In genomic region chr1:69654955-69655354, GRCm38 (mm10) we compare ENCODE assay signal across 25 mouse cellular contexts. TPM values are rescaled to one million over a fixed set of nuclear protein-coding genes. Genes with fewer than 3 reads are reported as not detected.
DNase-seq lines count a peak whose midpoint lies in the region; ATAC-seq and TF ChIP-seq lines count a peak whose summit lies in the region.
"Had no signal": no experiment of that assay in that cellular context is flagged by ENCODE, and none has a peak within 500 bp of the region (broad histone marks: within the 10 kb centered on the region; RNA-seq: fewer than 3 reads in every experiment).

No protein-coding gene starts in this region.

- no peak overlapping the region for H3K27ac ChIP-seq in heart, embryonic 11.5 days (ENCODE audit: low read depth, low read length)
- H3K27ac ChIP-seq in embryonic fibroblast, embryonic 13.5 days (ENCODE audit: insufficient read depth, low read length) = peak overlapping the region; percentile 50
- no peak overlapping the region for H3K27ac ChIP-seq in left cerebral cortex, adult 2 months
- H3K27ac ChIP-seq: embryonic facial prominence, embryonic 10.5 days; heart, embryonic 10.5 days; hindbrain, embryonic 10.5 days; kidney, embryonic 15.5 days; limb, embryonic 13.5 days; liver, embryonic 14.5 days; lung, embryonic 15.5 days; midbrain, embryonic 12.5 days had no signal

- H3K4me1 ChIP-seq in heart, embryonic 11.5 days (ENCODE audit: control insufficient read depth, insufficient read depth, low read length) = no peaks in the 10 kb centered on the region; the same call in 1 of the 2 replicates
- peaks cover 8% of the 10 kb centered on the region for H3K4me1 ChIP-seq in embryonic fibroblast, embryonic 13.5 days (ENCODE audit: control insufficient read depth, insufficient read depth, low read length)
- H3K4me1 ChIP-seq: limb, embryonic 13.5 days; lung, embryonic 15.5 days had no signal

- DNase-seq in heart, adult 11 months = peak; percentile 42
- DNase-seq in left cerebral cortex, adult 2 months (ENCODE audit: extremely low spot score in 1 of 2, low spot score in 2 of 2) = no peak
- no peak for DNase-seq in adrenal gland, postnatal 4 days (ENCODE audit: low spot score in 2 of 2)
- no peak for DNase-seq in yolk sac, embryonic 10.5 days (ENCODE audit: low spot score)
- DNase-seq: adrenal gland, postnatal 25 days; cerebellum, adult 9-10 months; forebrain, postnatal 0 days; kidney, postnatal 36 days; layer of hippocampus, postnatal 36 days; lung, postnatal 4 days; thymus, postnatal 36 days had no signal

- no peaks in the 10 kb centered on the region for H3K27me3 ChIP-seq in heart, embryonic 11.5 days (ENCODE audit: control insufficient read depth, insufficient read depth, low read length)
- H3K27me3 ChIP-seq: kidney, embryonic 15.5 days; lung, embryonic 15.5 days; midbrain, embryonic 12.5 days had no signal

- no peak for TF ChIP-seq CTCF in embryonic fibroblast, embryonic 13.5 days (IDR thresholded peaks at IDR 0.05; ENCODE audit: borderline replicate concordance, insufficient read depth, low read length)
- no peak for TF ChIP-seq CTCF in left cerebral cortex, adult 2 months (IDR thresholded peaks at IDR 0.05)

- no peak for TF ChIP-seq POLR2A in embryonic fibroblast, embryonic 13.5 days (IDR thresholded peaks at IDR 0.05; ENCODE audit: low read depth, low read length)

- H3K9me3 ChIP-seq in heart, embryonic 11.5 days (replicated peaks; ENCODE audit: control insufficient read depth, low read length) = no peaks in the 10 kb centered on the region
- H3K9me3 ChIP-seq: embryonic facial prominence, embryonic 10.5 days; heart, embryonic 10.5 days; hindbrain, embryonic 10.5 days; kidney, embryonic 15.5 days; limb, embryonic 13.5 days; lung, embryonic 15.5 days; midbrain, embryonic 12.5 days had no signal

- H3K4me3 ChIP-seq in heart, embryonic 11.5 days (ENCODE audit: low read depth, low read length) = no peak overlapping the region
- no peak overlapping the region for H3K4me3 ChIP-seq in embryonic fibroblast, embryonic 13.5 days (ENCODE audit: insufficient read depth, low read length)
- no peak overlapping the region for H3K4me3 ChIP-seq in left cerebral cortex, adult 2 months
- H3K4me3 ChIP-seq: embryonic facial prominence, embryonic 10.5 days; heart, embryonic 10.5 days; hindbrain, embryonic 10.5 days; kidney, embryonic 15.5 days; limb, embryonic 13.5 days; lung, embryonic 15.5 days; midbrain, embryonic 12.5 days had no signal

- H3K9ac ChIP-seq in heart, embryonic 11.5 days (ENCODE audit: low read depth, low read length) = no peak overlapping the region
- H3K9ac ChIP-seq: forebrain, postnatal 0 days; kidney, embryonic 15.5 days; limb, embryonic 13.5 days; liver, embryonic 14.5 days; lung, embryonic 15.5 days; midbrain, embryonic 12.5 days had no signal

- 68% methylated on average over 1 of the region's 1 CpGs for WGBS in heart, embryonic 11.5 days (ENCODE audit: insufficient replicate concordance)

- H3K36me3 ChIP-seq in heart, embryonic 11.5 days (ENCODE audit: control insufficient read depth, insufficient read depth, low read length) = no peaks in the 10 kb centered on the region
- H3K36me3 ChIP-seq: embryonic facial prominence, embryonic 10.5 days; heart, embryonic 10.5 days; hindbrain, embryonic 10.5 days; kidney, embryonic 15.5 days; limb, embryonic 13.5 days; lung, embryonic 15.5 days; midbrain, embryonic 12.5 days had no signal

- intact Hi-C loops in left cerebral cortex, adult 2 months (cut with DNase I) = no loop called here

- H3K4me2 ChIP-seq in heart, embryonic 11.5 days = no peak overlapping the region
- H3K4me2 ChIP-seq: kidney, embryonic 15.5 days; limb, embryonic 13.5 days; lung, embryonic 15.5 days; midbrain, embryonic 12.5 days had no signal

- no peak for ATAC-seq in heart, embryonic 11.5 days (replicated peaks; ENCODE audit: insufficient number of reproducible peaks, low FRiP score, low TSS enrichment)
- peak; percentile 7 for ATAC-seq in CD4-positive, CD25-positive, alpha-beta regulatory T cell, adult 4 months
- ATAC-seq in megakaryocyte progenitor cell, adult 5-6 weeks (replicated peaks; ENCODE audit: poor library complexity) = peak; percentile 74
- ATAC-seq: forebrain, postnatal 0 days; hindbrain, embryonic 16.5 days; intestine, postnatal 0 days had no signal

RNA-seq across cellular contexts. Expression of gene Ikzf2, which starts 32.1 kb away (rescaled TPM):
- polyA plus RNA-seq in heart, embryonic 11.5 days (2014; fragmentation: Nextera tagmentation; extraction: Ambion mirVana) = 3.1 and 3.5 TPM in 2 replicates
- polyA plus RNA-seq in CD4-positive, CD25-positive, alpha-beta regulatory T cell, adult 4 months (2017; shearing (Covaris generic)) = 100 to 1,000 TPM; 591 to 626 TPM
- 11.1 and 13.0 TPM in 2 replicates for polyA plus RNA-seq in embryonic fibroblast, embryonic 13.5 days (2011; ENCODE audit: insufficient read length, low read depth, missing spikeins)
- 5.5 and 13.9 TPM in 2 replicates for total RNA-seq in megakaryocyte progenitor cell, adult 5-6 weeks (2015)
- 6.6 and 17.1 TPM in 2 replicates for total RNA-seq in megakaryocyte progenitor cell, adult 5-6 weeks (2017)
- total RNA-seq in left cerebral cortex, adult 2 months (2021) = 1 to 10 TPM; 3.7 to 4.8 TPM
- total RNA-seq in adrenal gland, postnatal 4 days (2021) = 10 to 100 TPM; 11.3 to 11.7 TPM
